Mouse (Mus musculus): ENCODE results near the gene Abhd2.
"Not testable (repeated sequence)": the region's sequence is repeated elsewhere in the genome, so short reads cannot be mapped to it uniquely, and the experiment has no call there.

The Abhd2 gene

GRCm38 (mm10) chr7:79266228-79266627 lies 6.8 kb upstream of the Abhd2 start:
- DNase-seq (ENCODE audit: low spot score): no peak

- DNase-seq (ENCODE audit: low spot score): no peak
Measured at GRCm38 (mm10) chr7:79267690-79268388, 5.2 kb upstream of the Abhd2 start.

GRCm38 (mm10) chr7:79268897-79269296 lies 4.1 kb upstream of the Abhd2 start:
- no peak for DNase-seq (ENCODE audit: low spot score)

- no peak for DNase-seq (ENCODE audit: low spot score)
Measured at GRCm38 (mm10) chr7:79269411-79269810, 3.6 kb upstream of the Abhd2 start.

GRCm38 (mm10) chr7:79269866-79270265 lies 3.1 kb upstream of the Abhd2 start:
- DNase-seq (ENCODE audit: low spot score): peak; percentile 57

DNA sequence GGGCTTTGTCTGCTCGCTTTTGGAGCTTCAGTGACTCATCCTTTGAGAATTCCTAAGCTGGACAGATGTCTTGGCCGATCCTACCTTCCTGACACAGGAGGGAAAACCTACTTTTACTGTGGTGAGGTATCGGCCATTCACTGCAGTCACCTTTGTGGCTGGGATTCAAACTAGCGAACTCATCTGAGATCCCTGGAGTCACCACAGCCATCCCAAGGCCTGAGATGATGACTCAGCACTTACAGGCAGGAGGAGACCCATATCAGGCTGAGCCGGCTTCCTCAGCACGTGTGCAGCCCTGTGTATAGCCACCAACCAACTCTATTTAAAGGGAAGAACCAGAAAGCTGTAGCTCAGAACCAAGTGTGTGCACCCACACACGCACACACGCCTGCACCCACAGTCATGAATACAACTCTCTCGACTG lies 2.0 kb upstream of the Abhd2 start:
- peak; percentile 37 for DNase-seq (ENCODE audit: low spot score)

DNA sequence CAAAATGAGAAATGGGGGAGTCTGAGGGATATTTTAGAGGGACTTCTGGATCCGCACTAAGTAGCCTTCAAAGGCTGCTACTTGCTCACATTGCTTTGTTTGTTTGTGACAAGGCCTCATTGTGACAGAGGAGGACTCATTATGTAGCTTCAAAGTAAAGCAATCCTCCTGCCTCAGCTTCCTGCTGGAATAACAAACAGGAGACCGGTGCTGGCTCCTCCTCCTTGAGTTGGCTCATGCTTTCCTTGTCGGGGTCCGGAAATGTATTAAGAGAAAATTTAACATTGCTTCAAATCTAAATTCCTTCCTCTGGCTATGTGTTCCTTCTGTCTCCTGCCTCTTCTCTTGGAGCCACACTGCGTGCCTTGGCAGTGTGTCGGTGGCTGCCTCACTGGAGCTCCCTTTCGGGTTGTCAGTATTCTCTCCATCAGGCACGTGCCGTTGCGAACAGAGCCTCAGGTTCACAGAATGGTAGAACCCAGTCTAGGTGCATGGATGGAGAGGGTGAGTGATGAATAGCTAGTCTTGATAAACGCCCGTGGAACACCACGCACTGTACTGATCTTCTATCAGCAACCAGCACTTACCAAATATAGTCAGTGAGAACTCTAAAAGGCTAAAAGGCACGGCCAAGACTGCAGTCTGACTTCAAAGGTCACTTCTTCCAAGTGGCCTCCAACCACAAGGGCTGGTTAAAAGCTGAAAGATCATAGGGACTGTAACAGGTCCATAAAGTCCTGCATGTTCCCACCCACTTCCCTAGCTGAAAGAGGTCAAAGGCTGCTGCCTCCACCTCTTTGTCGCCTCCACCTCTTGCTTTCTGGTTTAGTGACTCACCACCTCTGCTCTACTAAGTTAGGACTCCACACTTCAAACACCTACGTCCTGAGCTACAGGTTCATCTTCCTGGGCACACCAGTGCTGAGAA lies 874 bp upstream of the Abhd2 start:
- no peak for DNase-seq (ENCODE audit: low spot score)

DNA sequence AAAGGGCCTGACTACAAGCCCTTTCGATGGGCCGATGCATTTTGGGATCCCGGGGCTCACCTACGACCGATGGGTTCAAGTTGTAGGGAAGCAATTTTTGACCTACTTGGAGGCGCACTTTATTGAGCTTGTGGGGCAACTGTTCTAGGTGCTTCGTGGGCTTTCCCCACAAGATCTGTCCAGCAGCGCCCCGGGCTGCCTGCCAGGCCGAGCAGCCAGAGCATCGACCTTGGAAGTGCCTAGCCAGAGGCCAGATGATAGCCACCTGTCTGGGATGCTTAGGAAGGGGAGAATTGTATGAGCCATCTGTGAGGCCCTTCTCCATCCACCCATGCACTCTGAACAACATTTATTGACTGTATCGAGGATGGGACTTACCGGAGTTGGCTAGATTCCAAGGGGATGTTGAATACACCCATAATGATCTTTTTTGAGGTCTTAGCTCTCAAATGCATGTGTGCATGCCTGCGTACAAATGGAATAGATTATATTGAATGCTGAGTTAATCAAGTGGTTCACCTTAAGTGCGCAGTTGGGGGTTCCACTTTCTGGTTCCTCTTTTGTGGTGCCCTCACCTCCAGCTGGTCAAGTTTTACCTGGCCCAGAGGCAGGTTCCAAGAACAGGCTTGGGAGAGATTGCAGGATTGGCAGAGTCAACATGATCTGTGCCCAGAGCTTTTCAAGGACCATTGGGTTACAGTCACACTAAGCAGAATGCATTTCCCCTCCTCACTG lies 906 bp downstream of the Abhd2 start:
- peak; percentile 65 for DNase-seq (ENCODE audit: low spot score)

DNA sequence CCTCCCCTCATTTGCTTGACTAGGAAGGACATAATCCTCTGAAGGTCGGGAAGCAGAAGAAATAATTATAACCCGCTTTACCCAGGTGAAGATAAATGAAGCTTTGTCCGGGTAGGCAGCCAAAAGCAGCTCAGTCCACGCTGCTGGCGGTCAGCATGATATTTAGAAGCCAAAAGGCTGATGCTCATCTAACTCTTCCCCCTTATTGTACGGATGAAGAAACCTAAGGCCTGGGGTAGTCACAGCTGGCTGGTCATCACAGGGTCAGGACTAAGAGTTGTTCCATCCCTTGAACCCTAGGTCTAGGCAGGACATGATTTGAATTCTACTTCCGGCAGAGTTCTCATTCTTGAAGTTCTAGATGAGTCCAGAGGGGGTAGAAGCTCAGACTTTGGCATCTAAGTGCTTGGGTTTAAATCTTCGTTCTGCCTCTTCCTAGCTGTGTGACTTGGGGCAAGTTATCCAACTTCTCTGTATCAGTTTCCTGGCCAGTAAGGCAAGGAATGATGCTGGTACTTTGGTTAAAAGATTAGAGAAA lies 1.5 kb downstream of the Abhd2 start:
- no peak for DNase-seq (ENCODE audit: low spot score)

DNA sequence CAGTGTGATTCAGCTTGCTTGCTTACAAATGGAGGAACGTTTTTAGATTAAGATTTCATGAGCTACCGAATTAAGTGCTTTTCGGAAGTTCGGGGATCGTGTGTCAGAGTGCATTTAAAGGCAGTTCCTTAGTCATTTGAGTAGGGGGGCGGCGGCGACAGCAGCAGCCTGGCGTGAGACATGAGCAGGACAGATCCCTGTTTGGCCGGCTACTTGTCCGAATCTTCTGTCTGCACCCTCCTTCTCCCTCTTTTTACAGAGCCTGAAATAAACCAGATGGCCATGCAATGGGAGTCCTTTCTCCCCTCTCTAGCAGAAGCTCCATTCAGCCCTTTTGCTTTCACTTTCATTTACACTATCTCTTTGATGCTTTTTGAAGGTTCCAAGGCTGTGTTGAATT lies 2.3 kb downstream of the Abhd2 start:
- DNase-seq (ENCODE audit: low spot score): peak; percentile 88

DNA sequence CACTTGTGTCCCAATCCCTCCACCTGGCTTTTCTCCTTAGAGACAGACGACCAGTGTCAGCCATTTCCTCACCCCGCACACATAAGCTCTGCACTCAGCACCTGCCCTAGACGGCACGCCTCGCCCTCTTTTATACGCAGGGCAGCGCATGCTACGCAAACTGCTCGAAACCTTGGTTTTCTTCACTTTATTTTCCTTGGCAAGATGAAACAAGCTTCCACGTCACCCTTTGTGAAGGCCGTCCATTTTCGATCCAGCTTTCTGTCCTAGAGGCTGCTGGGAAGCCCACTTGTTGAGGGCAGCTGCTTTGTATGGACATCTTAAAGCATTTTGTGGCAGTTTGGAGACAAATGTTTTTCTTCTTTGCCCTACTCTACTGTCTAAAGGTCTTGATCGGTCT lies 5.4 kb downstream of the Abhd2 start:
- DNase-seq (ENCODE audit: low spot score): no peak

DNA sequence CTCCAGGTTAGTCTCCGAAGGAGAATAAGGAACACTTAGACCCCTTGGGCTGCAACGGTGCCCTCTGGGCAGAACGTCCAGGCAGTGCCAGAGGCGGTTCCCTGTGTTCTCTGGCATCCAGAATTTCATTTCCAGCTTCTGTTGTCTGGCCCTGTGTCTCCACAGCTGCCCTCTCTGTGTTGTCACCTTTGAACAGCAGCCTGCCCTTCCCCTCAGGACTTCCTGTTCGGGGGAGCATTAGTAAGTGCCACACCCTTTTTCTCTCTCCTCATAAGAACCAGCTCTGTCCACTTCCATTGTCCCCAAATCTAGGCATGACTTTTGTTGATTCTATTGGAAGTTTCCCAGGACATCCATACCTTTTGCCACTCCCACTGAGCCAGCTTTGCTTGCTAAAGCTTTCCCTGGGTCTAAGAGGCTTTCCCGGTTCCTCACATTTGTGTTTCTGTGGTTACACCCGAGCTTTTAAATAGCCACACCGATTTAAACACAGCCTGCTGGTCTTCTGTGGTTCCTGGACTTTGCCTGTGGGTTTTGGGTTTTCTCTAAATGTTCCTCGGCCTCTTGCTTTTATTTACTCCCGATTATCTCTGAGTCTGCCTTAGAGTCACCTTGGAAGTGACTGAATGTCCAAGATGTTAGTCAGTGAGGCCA lies 6.5 kb downstream of the Abhd2 start:
- no peak for DNase-seq (ENCODE audit: low spot score)

GRCm38 (mm10) chr7:79282883-79283670 lies 10.1 kb downstream of the Abhd2 start:
- DNase-seq (ENCODE audit: low spot score): no peak

DNA sequence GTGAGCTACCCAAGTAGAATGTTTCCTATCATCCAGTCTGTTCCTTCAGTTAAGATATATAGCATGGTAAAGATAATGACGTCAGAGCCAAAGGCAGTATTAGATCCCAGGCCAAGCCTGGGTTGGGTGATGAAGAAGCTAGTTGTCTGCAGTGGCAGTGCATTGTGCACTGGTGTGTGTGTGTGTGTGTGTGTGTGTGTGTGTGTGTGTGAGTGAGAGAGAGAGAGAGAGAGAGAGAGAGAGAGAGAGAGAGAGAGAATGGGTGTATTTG lies 10.6 kb downstream of the Abhd2 start:
- DNase-seq (ENCODE audit: low spot score): not testable (repeated sequence)

DNA sequence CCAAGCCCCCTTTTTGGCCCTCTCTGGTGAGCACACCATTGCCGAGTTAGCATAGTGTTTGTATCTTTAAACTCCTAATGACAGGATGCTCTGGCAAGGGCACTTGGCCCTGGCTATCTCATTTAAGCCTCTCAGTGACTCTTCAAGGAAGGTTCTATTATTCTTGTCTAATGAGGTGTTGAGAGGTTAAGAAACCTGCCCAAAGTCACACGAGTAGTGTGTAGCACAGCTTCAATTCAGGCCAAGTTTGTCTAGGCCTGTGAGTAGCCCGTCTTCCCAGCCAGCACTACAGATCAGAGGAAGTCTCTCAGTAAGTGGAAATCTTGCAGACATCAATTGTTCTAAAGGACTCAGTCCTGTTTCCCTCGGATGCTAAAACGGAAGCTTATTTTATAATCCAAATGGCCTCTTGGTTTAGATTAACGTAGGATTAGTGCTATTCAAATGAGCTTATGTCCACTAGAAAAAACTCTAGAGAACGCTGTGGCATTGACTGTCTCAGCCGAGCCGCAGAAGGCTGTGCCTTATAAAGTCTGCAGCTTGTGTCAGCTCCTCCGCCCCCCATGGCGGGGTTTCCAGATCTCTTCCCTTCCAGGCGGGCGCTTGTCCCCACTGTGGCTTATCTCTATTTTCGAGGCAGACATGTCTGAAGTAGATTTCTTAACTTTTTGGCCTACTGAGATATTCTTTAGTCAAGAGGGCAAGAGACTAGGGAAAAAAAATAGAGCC lies 11.3 kb downstream of the Abhd2 start:
- DNase-seq (ENCODE audit: low spot score): no peak

DNA sequence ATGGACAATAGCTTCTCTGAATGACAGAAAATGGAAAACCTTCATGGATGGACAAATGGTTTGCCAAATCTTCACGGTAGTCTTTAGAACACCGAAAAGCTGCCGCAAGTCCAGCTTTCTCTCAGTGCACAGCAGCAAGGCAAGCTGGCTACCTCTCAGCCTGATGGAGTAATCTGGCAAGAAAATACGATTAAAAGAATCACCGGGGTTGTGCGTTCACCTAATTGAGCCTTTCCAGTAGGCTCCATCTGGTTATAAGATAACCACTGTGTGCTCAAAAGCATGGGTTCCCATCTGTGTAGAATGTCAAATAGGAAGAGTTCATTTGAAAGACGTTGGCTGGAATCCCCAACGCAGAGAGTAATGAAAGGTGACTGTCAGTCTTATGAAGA lies 11.9 kb downstream of the Abhd2 start:
- DNase-seq (ENCODE audit: low spot score): peak; percentile 28

DNA sequence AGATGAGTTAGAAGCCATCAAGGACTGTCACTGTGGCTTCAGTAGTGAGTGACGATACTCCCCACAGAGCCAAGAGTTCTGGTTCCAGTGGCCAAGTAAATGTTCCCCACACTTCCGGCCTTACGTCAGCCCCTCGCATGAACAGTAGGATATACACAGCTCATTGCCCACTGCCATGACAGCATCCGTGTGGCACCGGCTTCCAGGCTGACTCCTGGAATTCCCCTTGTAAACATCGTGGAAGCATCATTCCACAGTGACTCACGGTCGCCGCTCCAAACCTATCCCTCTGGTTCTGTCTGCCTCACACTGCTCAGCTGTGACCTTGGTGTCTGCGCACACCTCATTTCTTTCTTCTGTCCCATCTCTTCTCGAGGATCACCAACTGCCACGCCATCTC lies 12.4 kb downstream of the Abhd2 start:
- no peak for DNase-seq (ENCODE audit: low spot score)

DNA sequence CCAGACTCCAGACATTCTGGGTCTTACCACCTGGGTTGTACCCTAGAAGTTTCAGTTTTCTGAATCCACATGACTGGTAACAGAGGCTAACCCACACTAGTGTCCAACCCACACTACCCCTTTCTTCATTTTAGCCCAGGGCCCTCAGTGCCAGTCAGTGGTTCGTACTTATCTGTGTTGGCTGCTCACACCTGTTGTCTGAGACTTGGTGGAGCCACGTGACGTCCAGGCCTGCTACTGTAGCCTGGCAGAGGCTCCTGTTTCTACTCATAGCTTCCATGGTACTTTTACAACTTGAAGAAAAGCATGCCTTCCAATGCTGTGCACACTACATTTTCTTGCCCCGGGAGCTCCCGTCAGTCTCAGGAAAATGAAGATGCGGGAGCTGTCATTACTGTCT lies 14.2 kb downstream of the Abhd2 start:
- DNase-seq (ENCODE audit: low spot score): no peak

- no peak for DNase-seq (ENCODE audit: low spot score)
Measured at GRCm38 (mm10) chr7:79287928-79288327, 14.9 kb downstream of the Abhd2 start.

GRCm38 (mm10) chr7:79288422-79288821 lies 15.4 kb downstream of the Abhd2 start:
- DNase-seq (ENCODE audit: low spot score): no peak

All from MN1 (cell line).